Mouse (Mus musculus) heart, embryonic 16.5 days (tissue): Measurements from ENCODE around the gene Clmp. TPM values are rescaled to one million over a fixed set of nuclear protein-coding genes. Genes with fewer than 3 reads are reported as not detected.
"Not testable (repeated sequence)": the region's sequence is repeated elsewhere in the genome, so short reads cannot be mapped to it uniquely, and the experiment has no call there.

ENCODE experiments used
- ATAC-seq: fragments of 200-750 bp; cut with Nextera tagmentation; replicated peaks from 2 replicates; pipeline ENCODE4 v1.8.0; 2017; ENCODE audit warnings: moderate number of reproducible peaks; ENCODE audit not compliant: insufficient read depth, low FRiP score; ENCODE audit errors: extremely low read depth
- H3K27ac ChIP-seq: fragments of 300-500 bp; sonication (generic); 2 replicates; pipeline ENCODE4 v1.5.1; 2014; ENCODE audit warnings: mild to moderate bottlenecking, low read length, control low read depth, moderate library complexity
- H3K27me3 ChIP-seq: fragments of 300-500 bp; sonication (generic); 2 replicates; pipeline ENCODE4 v1.6.1; 2014; ENCODE audit warnings: low read length, mixed read lengths; ENCODE audit not compliant: control insufficient read depth, insufficient read depth
- H3K36me3 ChIP-seq: fragments of 300-500 bp; sonication (generic); 2 replicates; pipeline ENCODE4 v1.6.1; 2014; ENCODE audit not compliant: control insufficient read depth, insufficient read depth
- H3K4me1 ChIP-seq: fragments of 300-500 bp; sonication (generic); 2 replicates; pipeline ENCODE4 v1.6.1; 2014; ENCODE audit warnings: low read length, mixed read lengths; ENCODE audit not compliant: control insufficient read depth, insufficient read depth
- H3K4me2 ChIP-seq: fragments of 300-500 bp; sonication (generic); 2 replicates; pipeline ENCODE4 v1.6.1; 2014; ENCODE audit warnings: low read depth, mild to moderate bottlenecking, control low read depth, low read length
- H3K4me3 ChIP-seq: fragments of 300-500 bp; sonication (generic); 2 replicates; pipeline ENCODE4 v1.5.1; 2014; ENCODE audit warnings: mild to moderate bottlenecking, control low read depth, low read length
- H3K9ac ChIP-seq: fragments of 300-500 bp; sonication (generic); 2 replicates; pipeline ENCODE4 v1.6.1; 2014; ENCODE audit warnings: low read length, control low read depth
- H3K9me3 ChIP-seq: fragments of 300-500 bp; sonication (generic); replicated peaks from 2 replicates; pipeline ENCODE4 v1.6.1; 2016; ENCODE audit warnings: low read length; ENCODE audit not compliant: control insufficient read depth
- WGBS: fragments of 180-500 bp; shearing (Covaris S2); extraction: QIAGEN DNeasy Blood & Tissue Kit; methylation state at CpG from one replicate; pipeline ENCODE4 v1.1.7; 2014; 5-methylcytosine and 5-hydroxymethylcytosine counted together
- polyA plus RNA-seq: library from polyadenylated mRNA; unstranded; fragments of >200 nt; fragmentation: Nextera tagmentation; extraction: Ambion mirVana; gene quantifications from 2 replicates; pipeline ENCODE4 v1.2.1, GENCODE M21; 2015

Gene Clmp
- polyA plus RNA-seq, 1 experiment from 2014 or later: 7.4 TPM

- not testable (repeated sequence) for H3K36me3 ChIP-seq, H3K9me3 ChIP-seq, H3K4me2 ChIP-seq, H3K27ac ChIP-seq, H3K4me1 ChIP-seq, ATAC-seq, H3K9ac ChIP-seq, H3K27me3 ChIP-seq, H3K4me3 ChIP-seq
- 83% methylated on average over 6 of the region's 6 CpGs for WGBS
These were observed 87.4 kb downstream of the Clmp start for GRCm38 (mm10) chr9:40773142-40773541.

- Histone ChIP-seq H3K4me3 (no peak overlapping the region), H3K27me3 (no peaks in the 10 kb centered on the region), H3K4me1 (peaks cover 6% of the 10 kb centered on the region; the same call in 1 of the 2 replicates), H3K9me3 (no peaks in the 10 kb centered on the region), H3K36me3 (no peaks in the 10 kb centered on the region), H3K9ac (no peak overlapping the region), H3K4me2 (no peak overlapping the region), H3K27ac (no peak overlapping the region)
- WGBS: 76% methylated on average over 4 of the region's 4 CpGs
- ATAC-seq: no peak
These were observed 88.1 kb downstream of the Clmp start for GRCm38 (mm10) chr9:40773869-40774268.

GRCm38 (mm10) chr9:40776044-40776443 lies 90.3 kb downstream of the Clmp start:
- 60% methylated on average over 1 of the region's 1 CpGs for WGBS
- H3K9me3 ChIP-seq: no peaks in the 10 kb centered on the region
- no peak overlapping the region for H3K4me3 ChIP-seq
- peak overlapping the region; percentile 75 for H3K27ac ChIP-seq
- H3K36me3 ChIP-seq: no peaks in the 10 kb centered on the region
- ATAC-seq: no peak
- H3K27me3 ChIP-seq: no peaks in the 10 kb centered on the region
- H3K4me1 ChIP-seq: peaks cover 6% of the 10 kb centered on the region; the same call in 1 of the 2 replicates
- no peak overlapping the region for H3K4me2 ChIP-seq
- H3K9ac ChIP-seq: no peak overlapping the region

- H3K36me3 ChIP-seq: no peaks in the 10 kb centered on the region
- peak overlapping the region; percentile 75 for H3K27ac ChIP-seq
- no peak overlapping the region for H3K9ac ChIP-seq
- no peak overlapping the region for H3K4me2 ChIP-seq
- H3K4me1 ChIP-seq: peaks cover 6% of the 10 kb centered on the region; the same call in 1 of the 2 replicates
- H3K27me3 ChIP-seq: no peaks in the 10 kb centered on the region
- WGBS: 49% methylated on average over 11 of the region's 11 CpGs
- H3K9me3 ChIP-seq: no peaks in the 10 kb centered on the region
- peak; percentile 75 for ATAC-seq
- H3K4me3 ChIP-seq: no peak overlapping the region
These were observed 90.9 kb downstream of the Clmp start for GRCm38 (mm10) chr9:40776459-40777248.

GRCm38 (mm10) chr9:40780111-40780510 lies 94.3 kb downstream of the Clmp start:
- Histone ChIP-seq H3K36me3 (no peaks in the 10 kb centered on the region), H3K27ac (no peak overlapping the region), H3K4me3 (no peak overlapping the region), H3K9me3 (no peaks in the 10 kb centered on the region), H3K9ac (no peak overlapping the region), H3K27me3 (no peaks in the 10 kb centered on the region), H3K4me1 (peaks cover 19% of the 10 kb centered on the region), H3K4me2 (no peak overlapping the region)
- ATAC-seq: no peak
- 67% methylated on average over 3 of the region's 3 CpGs for WGBS

- 62% methylated on average over 11 of the region's 11 CpGs for WGBS
- Histone ChIP-seq H3K9me3 (no peaks in the 10 kb centered on the region), H3K27me3 (no peaks in the 10 kb centered on the region), H3K4me2 (no peak overlapping the region), H3K9ac (no peak overlapping the region), H3K4me1 (peaks cover 17% of the 10 kb centered on the region), H3K27ac (peak overlapping the region; percentile 81), H3K36me3 (no peaks in the 10 kb centered on the region), H3K4me3 (no peak overlapping the region)
- 0 out of 2 replicates have a peak, but pooled peaks have one; percentile 12 for ATAC-seq
These were observed 95.3 kb downstream of the Clmp start for GRCm38 (mm10) chr9:40780892-40781725.

GRCm38 (mm10) chr9:40781726-40782581 lies 96.2 kb downstream of the Clmp start:
- 31% methylated on average over 26 of the region's 26 CpGs for WGBS
- Histone ChIP-seq H3K4me1 (peaks cover 12% of the 10 kb centered on the region), H3K9ac (no peak overlapping the region), H3K36me3 (no peaks in the 10 kb centered on the region), H3K9me3 (no peaks in the 10 kb centered on the region), H3K4me3 (peak overlapping the region; percentile 32), H3K27me3 (no peaks in the 10 kb centered on the region), H3K27ac (peak overlapping the region; percentile 74), H3K4me2 (peak overlapping the region; percentile 56)
- 0 out of 2 replicates have a peak, but pooled peaks have one; percentile 44 for ATAC-seq

- H3K9me3 ChIP-seq: no peaks in the 10 kb centered on the region
- peak overlapping the region; percentile 22 for H3K4me2 ChIP-seq
- WGBS: 29% methylated on average over 13 of the region's 13 CpGs
- peak overlapping the region; percentile 13; the same call in 1 of the 2 replicates for H3K9ac ChIP-seq
- H3K4me3 ChIP-seq: no peak overlapping the region; the same call in 1 of the 2 replicates
- no peaks in the 10 kb centered on the region for H3K27me3 ChIP-seq
- peaks cover 12% of the 10 kb centered on the region for H3K4me1 ChIP-seq
- H3K36me3 ChIP-seq: no peaks in the 10 kb centered on the region
- H3K27ac ChIP-seq: peak overlapping the region; percentile 80
- ATAC-seq: peak; percentile 47; the same call in 1 of the 2 replicates
These were observed 98.0 kb downstream of the Clmp start for GRCm38 (mm10) chr9:40783641-40784373.
